22 mouse cellular contexts compared by ENCODE assay signal in the genomic region with DNA sequence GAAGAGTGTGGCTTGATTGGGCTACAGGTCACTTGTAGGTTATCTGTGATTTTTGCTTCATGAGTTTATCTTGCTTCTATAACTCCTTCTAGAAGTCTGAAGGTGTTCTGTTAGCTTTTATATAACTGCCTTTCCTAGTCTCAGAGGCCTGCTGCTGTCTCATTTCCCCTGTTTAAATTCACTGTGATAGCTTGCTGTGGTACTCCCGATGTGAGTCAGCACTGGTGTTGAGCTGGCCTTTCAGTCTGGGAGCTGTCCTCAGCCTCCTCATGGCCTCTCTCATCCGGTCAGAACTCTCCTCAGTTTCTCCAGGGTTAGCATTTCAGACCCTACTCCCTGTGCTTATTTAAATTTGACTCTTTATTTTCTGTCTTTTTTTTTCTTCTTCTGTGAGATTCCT. TPM values are rescaled to one million over a fixed set of nuclear protein-coding genes. Genes with fewer than 3 reads are reported as not detected.
DNase-seq lines count a peak whose midpoint lies in the region; ATAC-seq and TF ChIP-seq lines count a peak whose summit lies in the region.
"Had no signal": no experiment of that assay in that cellular context is flagged by ENCODE, and none has a peak within 500 bp of the region (broad histone marks: within the 10 kb centered on the region; RNA-seq: fewer than 3 reads in every experiment).

No protein-coding gene starts in this region.

- no peak overlapping the region for H3K9ac ChIP-seq in intestine, embryonic 16.5 days (ENCODE audit: low read depth, low read length)
- H3K9ac ChIP-seq: forebrain, embryonic 13.5 days; forebrain, postnatal 0 days had no signal

- H3K36me3 ChIP-seq in intestine, embryonic 16.5 days (ENCODE audit: control insufficient read depth, insufficient read depth, low read length), result no peaks in the 10 kb centered on the region
- H3K36me3 ChIP-seq: embryonic facial prominence, embryonic 10.5 days had no signal

- H3K27me3 ChIP-seq in intestine, embryonic 16.5 days (replicated peaks; ENCODE audit: control insufficient read depth, insufficient read depth, low read length), result no peaks in the 10 kb centered on the region
- H3K27me3 ChIP-seq: CH12.LX; forebrain, embryonic 13.5 days had no signal

- DNase-seq in adrenal gland, adult (ENCODE audit: inconsistent age in 2 of 2, low spot score in 1 of 2), result peak; percentile 27 to 62
- DNase-seq in adrenal gland, postnatal 4 days (ENCODE audit: low spot score in 2 of 2), result no peak
- no peak for DNase-seq in gastrocnemius, adult 2 months
- DNase-seq in gastrocnemius, postnatal 14 days, result no peak
- DNase-seq in left cerebral cortex, adult 2 months (ENCODE audit: extremely low spot score in 1 of 2, low spot score in 2 of 2), result no peak
- DNase-seq in left cerebral cortex, adult 18-20 months (ENCODE audit: low spot score in 2 of 2), result no peak
- peak; percentile 24 for DNase-seq in NIH3T3 (ENCODE audit: low read depth)
- DNase-seq: adrenal gland, postnatal 14 days; cerebellum, adult 11-12 months; cerebellum, adult 9-10 months; cerebellum, postnatal 36 days; forebrain, postnatal 0 days; gastrocnemius, postnatal 10 days; heart, postnatal 36 days; kidney, adult 11 months; kidney, adult 9 months had no signal

- no peak for TF ChIP-seq CTCF in gastrocnemius, adult 2 months (IDR thresholded peaks at IDR 0.05)
- no peak for TF ChIP-seq CTCF in left cerebral cortex, adult 2 months (IDR thresholded peaks at IDR 0.05)

- H3K4me2 ChIP-seq in intestine, embryonic 16.5 days (ENCODE audit: low read depth, low read length), result no peak overlapping the region
- H3K4me2 ChIP-seq: forebrain, embryonic 13.5 days had no signal

- no peak overlapping the region for H3K4me3 ChIP-seq in gastrocnemius, adult 2 months
- no peak overlapping the region for H3K4me3 ChIP-seq in left cerebral cortex, adult 2 months
- no peak overlapping the region for H3K4me3 ChIP-seq in intestine, embryonic 16.5 days (ENCODE audit: low read length)
- H3K4me3 ChIP-seq: embryonic facial prominence, embryonic 10.5 days; forebrain, embryonic 13.5 days had no signal

- WGBS in intestine, embryonic 16.5 days, result 65% methylated on average over 2 of the region's 2 CpGs

- intact Hi-C loops in gastrocnemius, adult 2 months (cut with DNase I), result no loop called here
- intact Hi-C loops in gastrocnemius, postnatal 14 days (cut with DNase I; ENCODE audit: low total_unique reads), result no loop called here
- intact Hi-C loops in left cerebral cortex, adult 2 months (cut with DNase I), result no loop called here

- H3K4me1 ChIP-seq in intestine, embryonic 16.5 days (ENCODE audit: control insufficient read depth, insufficient read depth, low read length), result no peaks in the 10 kb centered on the region
- H3K4me1 ChIP-seq: forebrain, embryonic 13.5 days had no signal

- peak overlapping the region; percentile 87 for H3K27ac ChIP-seq in gastrocnemius, adult 2 months
- H3K27ac ChIP-seq in left cerebral cortex, adult 2 months, result peak overlapping the region; percentile 50; the same call in 1 of the 2 replicates
- H3K27ac ChIP-seq in intestine, embryonic 16.5 days (ENCODE audit: low read length), result no peak overlapping the region
- H3K27ac ChIP-seq: embryonic facial prominence, embryonic 10.5 days; forebrain, embryonic 13.5 days had no signal

- no peak for ATAC-seq in intestine, embryonic 16.5 days
- ATAC-seq: forebrain, embryonic 13.5 days; forebrain, postnatal 0 days; hindbrain, embryonic 16.5 days; inflammation-experienced regulatory T-cells, adult 6 months had no signal

- H3K9me3 ChIP-seq in intestine, embryonic 16.5 days (ENCODE audit: control insufficient read depth, low read length), result no peaks in the 10 kb centered on the region
- H3K9me3 ChIP-seq: embryonic facial prominence, embryonic 10.5 days; forebrain, embryonic 13.5 days had no signal

RNA-seq across cellular contexts. Expression of gene Lrrfip2, which starts 12.7 kb away (rescaled TPM):
- 10 to 100 TPM; 55.1 to 55.9 TPM for total RNA-seq in adrenal gland, postnatal 4 days (2021)
- total RNA-seq in gastrocnemius, adult 2 months (2021), result 10 to 100 TPM; 72.6 to 74.8 TPM
- 10 to 100 TPM; 60.2 to 63.7 TPM for total RNA-seq in gastrocnemius, postnatal 14 days (2021)
- total RNA-seq in left cerebral cortex, adult 2 months (2021), result 10 to 100 TPM; 41.2 to 42.3 TPM
- total RNA-seq in left cerebral cortex, adult 18-20 months (2021), result 10 to 100 TPM; 43.9 to 48.6 TPM
- polyA plus RNA-seq in intestine, embryonic 16.5 days (2015; fragmentation: Nextera tagmentation; extraction: Ambion mirVana), result 38.4 and 39.4 TPM in 2 replicates

Comparison
In these comparisons a context has a peak if more than half of its experiments do, and no peak if none do; other contexts are left out.
1. DNase-seq: peak in adrenal gland, adult (2 of 2) and NIH3T3 (single experiment); none in adrenal gland, postnatal 4 days (0 of 2), gastrocnemius, adult 2 months (single experiment), gastrocnemius, postnatal 14 days (single experiment), left cerebral cortex, adult 2 months (0 of 2) and left cerebral cortex, adult 18-20 months (0 of 2).